Mouse (Mus musculus) right cerebral cortex, postnatal 4 days (tissue): Measurements from ENCODE around the gene Tubgcp3.
"Not testable (repeated sequence)": the region's sequence is repeated elsewhere in the genome, so short reads cannot be mapped to it uniquely, and the experiment has no call there.

Experiments
- DNase-seq: peaks from one replicate; pipeline ENCODE4 v3.0.0-alpha.2; 2022

Gene Tubgcp3

DNA sequence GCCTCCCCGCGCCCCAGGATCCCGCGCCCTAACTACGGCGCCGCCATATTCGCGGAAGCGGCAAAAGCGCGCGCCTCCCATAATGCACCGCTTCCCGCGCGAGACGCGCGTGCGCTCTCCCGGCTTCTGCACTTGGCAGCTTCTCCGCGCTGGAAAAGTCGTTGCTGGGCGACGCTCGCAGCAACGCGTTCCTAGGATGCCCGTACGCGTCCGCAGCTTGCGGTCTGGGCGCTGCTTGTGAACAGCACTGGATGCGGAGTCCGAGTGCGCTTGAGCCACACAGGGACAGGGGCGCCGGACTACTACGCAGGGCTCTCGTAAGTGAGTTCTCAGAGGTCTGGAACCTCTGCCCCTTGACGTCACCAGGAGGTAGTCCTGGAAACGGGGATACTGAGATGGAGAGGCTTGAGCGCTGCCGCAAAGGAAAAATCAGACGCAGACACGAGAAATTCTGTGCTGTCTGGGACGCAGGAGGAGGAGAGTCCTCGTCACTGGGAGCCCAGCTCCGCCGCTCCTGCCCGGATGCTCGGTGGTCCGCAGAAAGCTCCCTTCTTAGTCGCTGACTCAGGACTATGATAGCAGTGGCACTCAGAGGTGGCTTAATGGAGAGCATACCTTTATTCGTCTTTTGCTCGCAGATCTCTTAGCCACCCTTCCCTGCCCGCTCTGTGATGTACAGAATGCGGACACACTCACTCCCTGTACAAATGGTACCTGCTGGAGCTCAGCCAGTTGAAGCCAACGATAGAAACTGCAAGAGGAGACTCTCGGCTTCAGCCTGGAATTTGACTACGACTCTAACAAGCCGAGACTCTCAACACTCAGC lies at the start of gene Tubgcp3:
Gene Tubgcp3 (minus strand): TSS at position 193 of the 826 bp plus-strand sequence.
- DNase-seq = peak; percentile 94

DNA sequence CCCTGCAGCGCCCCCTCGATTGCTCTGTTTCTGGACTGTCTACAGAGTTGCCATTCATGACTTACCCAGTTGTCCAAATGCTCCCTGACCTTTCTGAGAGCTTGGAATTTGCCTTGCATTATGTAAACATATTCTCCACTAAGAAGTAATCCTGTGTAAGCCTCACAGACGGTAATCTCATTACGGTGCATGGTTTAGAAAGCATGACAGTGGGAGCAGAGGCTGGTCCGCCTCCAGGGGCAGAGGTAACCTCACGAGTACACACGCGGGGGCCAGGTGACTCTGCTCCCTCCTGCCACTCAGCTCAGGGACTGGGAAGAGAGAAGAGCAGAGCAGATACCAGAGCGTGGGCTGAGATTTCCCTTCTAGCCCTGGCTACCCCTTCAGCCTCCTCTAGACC lies 47.0 kb upstream of the Tubgcp3 start:
- DNase-seq = no peak

DNA sequence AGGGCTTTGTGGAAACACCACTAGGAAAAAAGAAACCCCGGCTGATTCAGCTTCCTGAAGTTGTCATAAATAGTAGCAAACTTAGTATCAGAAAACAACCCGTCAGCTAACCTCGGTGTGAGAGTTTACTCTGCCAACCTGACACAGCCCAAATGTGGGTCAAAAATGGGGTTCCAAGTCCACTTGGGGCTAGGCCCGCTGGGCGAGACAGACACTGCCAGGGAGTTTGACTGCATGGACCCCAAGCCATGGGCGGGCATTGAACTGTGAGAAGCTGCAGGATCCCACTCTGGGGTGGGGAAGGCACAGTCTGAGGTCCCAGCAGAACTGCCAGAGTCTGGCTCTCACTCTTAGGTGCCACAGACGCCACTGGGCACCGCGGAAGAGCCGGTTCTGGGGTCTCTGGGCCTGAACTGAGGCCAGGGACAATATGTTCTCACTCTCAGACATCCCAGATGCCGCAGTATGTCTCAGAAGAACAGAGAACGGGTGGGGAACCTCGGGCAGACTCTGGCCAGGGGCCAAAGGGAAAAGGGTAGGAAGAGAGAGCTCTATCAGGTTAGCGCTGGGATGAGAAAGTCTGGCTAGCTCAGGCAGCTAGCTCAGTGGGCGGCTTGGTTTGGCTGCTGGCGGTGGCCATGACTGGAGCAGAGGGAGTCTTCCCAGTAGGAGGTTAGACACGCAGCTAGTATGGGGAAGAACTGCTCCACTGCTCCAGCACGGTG lies 44.0 kb upstream of the Tubgcp3 start:
- no peak for DNase-seq

DNA sequence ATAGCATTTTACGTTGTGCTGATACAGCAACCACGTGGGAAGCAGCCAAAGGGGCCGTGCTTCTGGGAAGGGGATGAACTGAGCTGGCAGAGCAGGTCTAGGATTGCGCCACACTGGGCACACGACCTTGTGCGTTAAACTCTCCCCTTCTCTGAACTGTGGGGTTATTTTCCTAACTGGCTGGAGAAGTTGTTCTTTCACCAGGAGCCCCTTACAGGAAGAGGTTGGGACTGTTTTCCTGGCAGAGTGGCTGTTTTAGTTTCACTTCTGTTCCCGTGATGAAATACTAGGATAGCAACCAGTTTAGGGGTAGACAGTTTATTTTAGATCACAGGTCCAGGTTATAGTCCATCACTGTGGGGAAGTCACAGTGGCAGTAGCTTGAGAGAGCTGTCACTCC lies 39.6 kb upstream of the Tubgcp3 start:
- no peak for DNase-seq

DNA sequence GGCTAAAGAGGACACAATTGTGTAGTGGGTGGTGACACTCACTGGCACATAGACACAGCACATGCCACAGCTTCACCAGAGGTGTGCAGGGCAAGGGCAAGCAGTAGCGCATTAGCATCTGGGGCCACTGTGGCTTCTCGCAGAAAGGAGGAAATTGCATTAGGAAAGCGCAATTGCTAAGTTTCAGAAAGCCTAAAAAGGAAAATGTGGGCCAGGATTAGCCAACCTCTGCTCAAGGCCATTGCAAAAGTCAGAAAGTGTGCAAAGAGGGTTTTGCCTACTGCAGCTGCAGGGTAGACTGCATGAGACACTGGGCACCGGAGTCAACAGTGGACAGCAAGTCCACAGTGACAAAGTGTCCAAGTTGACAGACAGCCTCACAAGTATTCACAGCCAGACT lies 31.5 kb upstream of the Tubgcp3 start:
- no peak for DNase-seq

DNA sequence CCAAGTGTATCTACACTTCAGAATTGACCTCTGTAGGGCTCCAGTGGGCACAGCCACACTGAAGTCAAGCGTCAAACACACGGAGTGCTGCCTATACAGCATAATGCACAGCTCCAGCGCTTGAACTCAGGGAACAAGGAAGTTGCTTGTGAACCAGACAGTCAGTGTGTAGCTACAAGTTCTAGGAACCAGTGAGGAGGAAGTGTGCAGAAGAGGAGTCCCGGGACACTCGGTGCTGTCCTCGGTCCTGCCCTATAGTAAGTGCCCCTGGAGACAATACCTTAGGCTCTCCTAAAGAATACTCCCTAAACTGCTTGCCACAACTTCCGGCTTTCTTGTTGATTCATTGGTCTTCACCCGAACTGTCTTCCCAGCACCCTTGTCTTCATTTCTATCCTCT lies 30.2 kb upstream of the Tubgcp3 start:
- no peak for DNase-seq

DNA sequence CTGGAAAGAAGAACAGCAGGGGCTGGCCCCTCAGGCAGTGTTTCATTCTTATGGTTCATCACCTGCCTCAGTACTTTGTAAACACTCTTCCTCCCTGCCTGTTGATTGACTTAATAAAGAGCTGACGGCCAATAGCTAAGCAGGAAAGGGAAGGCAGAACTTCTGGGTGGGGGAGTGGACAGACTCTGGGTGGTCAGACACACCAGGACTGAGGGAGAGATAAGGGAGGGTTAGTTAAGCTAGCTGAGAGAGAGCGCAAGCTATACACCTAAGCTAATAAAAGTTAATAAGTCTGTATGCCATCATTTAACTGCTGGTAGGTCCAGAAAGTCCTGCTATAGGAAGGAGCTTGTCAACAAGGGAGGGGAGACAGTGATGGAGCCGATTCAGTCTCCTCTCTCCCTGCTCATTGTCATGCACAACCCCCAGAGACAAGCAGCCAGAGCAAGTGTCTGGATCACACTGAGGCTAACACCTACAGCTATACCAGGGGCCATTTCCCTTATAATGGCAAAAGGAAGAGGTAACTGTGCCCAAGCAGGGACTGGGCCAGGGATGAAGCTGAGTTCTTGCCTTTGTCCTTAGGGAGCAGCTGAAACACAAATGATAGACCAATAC lies 26.7 kb upstream of the Tubgcp3 start:
- DNase-seq = no peak

DNA sequence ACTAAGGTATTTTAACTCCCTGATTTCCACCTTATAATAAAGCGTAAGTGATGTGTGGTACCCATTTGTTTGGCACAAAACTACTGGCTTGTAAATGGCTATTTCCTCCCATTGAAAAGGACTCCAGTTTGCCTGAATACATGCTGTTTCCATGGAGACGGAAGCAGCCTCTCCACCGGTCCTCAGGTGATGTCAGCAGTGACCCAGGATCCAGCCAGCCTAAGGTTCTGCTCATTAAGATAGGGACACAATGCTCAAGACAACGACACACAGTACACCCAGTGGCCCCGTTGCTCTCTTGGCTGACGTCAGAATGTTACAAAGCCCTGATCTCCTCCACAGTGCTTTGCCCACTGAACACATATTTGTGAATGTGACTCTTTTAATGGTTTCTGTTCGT lies 16.8 kb upstream of the Tubgcp3 start:
- DNase-seq = no peak

DNA sequence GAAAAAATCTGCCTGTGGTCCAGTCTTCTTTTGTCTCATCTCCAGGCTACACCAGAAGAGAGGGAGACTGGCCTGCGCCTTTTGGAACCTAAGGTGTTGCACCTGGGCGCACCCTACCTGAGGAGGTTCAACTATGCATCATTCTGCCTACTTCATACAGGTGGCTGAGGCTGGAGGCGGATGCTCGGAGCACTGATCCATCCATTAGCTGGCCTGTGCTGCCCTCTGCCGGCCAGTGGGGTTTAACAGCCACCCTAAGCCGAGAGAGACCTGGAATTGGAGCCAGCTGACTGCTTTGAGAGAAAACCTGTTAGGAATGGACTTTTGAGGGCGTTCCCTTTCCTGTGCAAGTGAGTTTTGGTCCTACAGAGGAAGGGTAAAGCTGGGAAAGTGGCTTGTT lies 5.5 kb upstream of the Tubgcp3 start:
- DNase-seq = peak; percentile 93

DNA sequence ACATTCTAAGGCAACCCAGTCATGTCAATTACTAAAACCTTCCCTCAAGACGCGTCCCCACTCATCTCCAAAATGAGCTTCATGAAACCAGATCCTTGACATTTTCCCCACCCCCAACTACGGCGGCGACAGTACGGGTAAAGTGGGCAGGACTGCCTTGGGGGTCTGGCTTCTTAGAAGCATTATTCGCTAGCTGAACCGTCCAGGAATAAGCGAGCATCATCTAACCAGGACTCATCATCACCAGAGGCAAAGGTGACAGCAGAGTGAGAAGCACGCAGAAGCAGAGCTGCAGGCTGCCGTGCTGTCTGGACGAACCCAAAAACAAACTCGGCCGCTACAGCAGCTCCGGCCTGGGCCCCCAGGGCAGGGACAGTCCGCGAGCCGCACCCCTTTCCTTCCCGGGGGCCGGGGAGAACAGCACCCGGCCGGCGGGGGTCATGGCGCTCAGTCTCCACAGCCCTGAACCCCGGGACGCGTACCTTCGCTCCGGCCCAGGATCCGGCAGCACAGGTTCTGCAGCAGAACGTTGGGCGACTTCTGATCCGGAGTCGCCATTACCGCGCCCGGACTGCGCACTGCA lies 484 bp downstream of the Tubgcp3 start:
- DNase-seq = no peak

DNA sequence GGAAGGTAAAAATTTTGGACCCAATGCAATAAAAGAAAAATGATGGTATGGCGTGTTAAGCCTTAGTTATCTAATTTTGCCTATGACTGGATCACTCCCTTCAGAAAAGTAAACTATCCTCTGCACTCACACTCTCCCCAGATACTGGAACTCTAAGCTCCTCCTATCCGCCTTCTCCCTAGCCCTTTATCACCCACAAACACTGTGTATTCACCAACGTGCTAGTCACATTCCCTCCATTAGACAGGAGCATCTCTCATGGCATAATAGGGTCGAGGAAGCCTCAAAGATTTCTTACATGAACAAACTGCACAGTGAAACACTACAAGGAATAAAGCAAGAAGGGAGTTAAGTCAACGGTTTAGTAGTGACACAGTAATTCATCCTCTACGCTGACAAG lies 1.1 kb downstream of the Tubgcp3 start:
- no peak for DNase-seq

DNA sequence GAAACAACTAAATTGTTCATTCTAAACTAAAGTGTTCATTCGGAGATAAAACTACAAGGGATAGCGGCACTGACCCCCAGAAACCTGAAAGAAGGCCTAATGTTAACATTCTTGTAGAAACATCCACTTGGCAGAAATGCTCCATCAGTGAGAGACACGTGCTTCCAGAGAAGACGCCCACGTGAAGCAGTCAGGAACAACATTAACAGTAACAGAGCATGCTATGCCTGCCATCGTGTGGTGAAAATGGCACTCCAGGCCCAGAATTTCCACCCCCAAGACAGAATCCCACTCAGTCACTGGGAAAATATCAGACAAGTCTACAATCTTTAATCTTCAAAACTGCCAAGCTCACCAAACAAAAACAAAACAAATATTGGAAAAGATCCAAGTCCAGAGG lies 3.2 kb downstream of the Tubgcp3 start:
- peak; percentile 30 for DNase-seq

DNA sequence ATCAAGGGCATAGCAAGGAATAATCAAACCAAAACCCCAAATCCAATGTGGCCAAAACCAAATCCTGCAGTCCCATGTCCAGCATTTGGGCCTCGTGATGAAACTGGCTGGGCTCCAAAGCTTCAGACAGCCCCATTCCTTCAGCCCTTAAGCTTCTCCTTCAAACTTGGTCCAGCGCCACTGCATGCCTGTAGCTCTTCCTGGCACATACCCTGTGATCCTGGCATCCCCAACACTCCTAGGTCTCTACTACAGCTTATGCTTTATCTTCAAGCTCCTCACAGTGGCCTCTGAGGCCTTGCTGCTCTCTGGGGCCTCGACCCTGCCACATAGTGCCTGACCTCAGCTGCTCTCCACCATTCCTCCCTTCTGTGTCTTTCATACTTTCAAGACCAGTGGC lies 5.5 kb downstream of the Tubgcp3 start:
- not testable (repeated sequence) for DNase-seq

DNA sequence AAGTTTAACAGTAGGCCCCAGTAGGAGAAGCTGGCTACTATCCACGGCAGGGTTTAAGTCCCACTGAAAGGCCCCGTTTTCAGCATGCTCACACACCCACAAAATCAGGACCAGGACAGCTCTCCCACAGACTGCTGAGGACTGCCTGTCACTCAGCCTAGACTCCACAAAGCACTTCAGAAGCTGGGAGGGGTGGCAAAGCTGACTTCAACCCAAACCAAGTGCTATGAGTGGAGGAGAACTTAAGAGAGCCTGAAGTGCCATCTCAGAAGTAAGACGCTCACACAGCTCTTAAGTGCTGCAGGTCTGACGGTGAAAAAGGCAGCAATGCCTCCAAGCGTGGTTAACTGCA lies 9.0 kb downstream of the Tubgcp3 start:
- no peak for DNase-seq

DNA sequence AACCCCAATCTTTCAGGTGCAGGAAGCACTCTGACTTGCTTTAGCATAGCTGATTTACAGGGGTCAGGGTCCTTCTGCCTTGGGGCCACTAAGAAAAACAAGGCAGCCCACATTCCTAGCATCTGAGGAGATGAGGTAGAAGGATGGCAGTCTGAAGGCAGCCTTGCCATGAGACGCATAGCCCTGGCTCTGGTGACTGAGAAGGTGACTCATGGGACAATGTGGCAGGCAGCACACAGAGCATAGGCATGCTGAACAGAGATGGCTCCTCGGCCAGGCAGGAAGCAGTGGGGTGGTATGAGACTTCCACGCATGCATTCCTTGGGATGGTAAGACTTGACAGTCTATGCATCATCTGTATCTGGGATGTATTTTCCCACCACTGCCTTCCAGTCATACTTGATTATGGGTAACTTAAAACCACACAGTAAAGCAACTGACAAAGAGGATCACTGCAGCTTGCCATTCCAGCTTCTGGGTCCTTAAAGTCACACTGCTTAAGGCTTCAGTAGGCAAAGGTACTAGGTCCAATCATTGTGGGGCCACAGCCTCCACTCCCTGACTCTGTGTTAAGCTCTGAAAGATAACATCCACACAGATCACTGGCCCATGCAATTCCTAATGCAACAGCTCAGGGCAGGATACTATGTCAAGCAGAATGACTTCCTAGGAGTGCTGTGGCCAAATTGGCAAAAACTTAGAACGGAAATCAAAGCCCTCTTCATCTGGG lies 9.5 kb downstream of the Tubgcp3 start:
- no peak for DNase-seq

DNA sequence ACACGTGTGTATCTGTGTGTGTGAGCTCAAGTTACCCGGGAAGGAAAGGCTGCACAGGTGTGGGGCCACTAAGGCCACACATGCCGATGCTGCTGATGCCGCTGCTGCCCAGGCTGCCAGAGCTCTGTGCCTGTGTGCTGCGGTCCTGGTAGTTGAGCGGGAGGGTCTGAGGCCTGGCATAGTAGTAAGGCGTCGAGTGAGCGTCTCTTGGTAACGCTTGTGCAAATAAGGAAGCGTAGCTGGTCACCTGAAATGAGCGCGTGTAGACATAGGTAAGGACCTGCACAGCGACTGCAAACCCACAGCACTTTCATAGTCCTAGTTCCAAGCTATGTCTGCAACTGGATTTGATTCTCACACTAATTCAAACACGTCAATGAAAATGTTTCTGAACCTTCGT lies 14.6 kb downstream of the Tubgcp3 start:
- DNase-seq = no peak

DNA sequence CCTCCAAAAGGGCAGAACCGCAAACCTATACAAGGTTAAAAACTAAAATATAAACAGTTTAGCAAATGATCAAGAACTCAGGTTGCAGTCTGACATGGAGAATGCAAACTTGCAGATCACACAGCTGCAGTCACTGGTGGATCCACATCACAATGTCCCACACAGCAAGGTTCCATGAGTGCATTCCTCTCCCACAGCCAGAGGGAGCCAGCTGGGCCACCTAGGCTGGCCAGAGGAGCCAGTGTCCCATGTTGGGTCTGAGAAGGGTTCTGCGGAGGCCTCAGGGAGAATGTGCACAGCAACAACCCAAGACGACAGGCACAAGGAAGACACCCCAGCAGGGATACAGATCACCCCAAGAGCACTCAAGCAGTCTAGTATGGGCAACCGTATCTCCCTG lies 20.8 kb downstream of the Tubgcp3 start:
- no peak for DNase-seq

DNA sequence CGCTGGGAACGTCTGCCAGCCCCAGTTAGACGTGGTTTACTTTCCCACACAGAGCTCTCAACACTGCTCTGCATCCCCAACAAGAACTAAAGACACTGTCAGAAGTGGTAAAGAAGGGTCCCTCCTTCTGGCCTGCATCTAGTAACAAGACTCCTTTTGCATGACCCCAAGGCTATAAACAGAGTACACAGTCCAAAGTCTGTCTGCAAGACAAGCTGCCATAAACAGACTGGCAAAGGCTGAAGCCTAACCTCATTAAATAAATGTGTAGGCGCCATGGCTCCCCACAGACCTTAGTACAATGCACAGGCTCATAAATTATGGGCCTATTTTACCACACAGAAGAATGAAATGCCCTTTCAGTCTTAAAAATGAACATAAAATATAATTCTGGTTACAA lies 21.6 kb downstream of the Tubgcp3 start:
- no peak for DNase-seq

DNA sequence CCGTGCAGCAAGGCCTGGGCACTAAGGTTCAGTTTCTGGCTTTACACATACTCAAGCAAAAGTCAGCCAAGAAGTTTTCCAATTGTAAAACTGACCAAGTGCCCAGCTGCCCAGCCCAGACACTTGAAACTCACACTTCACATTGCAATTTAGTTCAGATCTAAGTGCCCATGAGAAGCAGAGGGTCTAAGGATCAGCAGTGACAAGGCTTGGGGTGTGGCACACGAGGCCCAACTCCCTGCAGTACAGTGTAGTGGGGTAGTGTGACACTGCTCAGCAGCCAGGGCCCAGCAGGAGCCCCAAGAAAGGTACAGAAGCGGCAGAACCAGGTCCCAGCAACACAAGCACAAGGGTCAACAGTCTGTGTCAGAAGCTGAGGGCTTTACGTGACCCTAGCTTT lies 23.1 kb downstream of the Tubgcp3 start:
- no peak for DNase-seq

DNA sequence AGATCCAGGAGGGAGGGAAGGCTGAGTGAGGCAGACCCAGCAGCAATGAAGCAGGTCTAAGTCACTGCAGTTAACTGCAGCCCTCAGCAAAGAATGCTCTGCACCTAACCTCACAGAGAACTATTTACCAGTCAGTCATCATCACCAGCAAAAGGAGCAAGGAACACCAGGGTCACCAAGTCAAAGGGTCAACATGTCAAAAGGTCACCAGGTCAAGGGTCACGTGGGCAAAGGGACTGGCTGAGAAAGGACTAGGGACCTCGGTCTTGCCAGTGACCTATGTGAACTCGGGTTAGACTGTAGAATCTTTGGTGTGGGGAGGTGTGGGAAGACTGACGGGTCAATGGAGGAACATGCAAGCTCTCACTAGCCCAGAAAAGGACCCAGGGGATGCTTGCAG lies 25.5 kb downstream of the Tubgcp3 start:
- DNase-seq = no peak

DNA sequence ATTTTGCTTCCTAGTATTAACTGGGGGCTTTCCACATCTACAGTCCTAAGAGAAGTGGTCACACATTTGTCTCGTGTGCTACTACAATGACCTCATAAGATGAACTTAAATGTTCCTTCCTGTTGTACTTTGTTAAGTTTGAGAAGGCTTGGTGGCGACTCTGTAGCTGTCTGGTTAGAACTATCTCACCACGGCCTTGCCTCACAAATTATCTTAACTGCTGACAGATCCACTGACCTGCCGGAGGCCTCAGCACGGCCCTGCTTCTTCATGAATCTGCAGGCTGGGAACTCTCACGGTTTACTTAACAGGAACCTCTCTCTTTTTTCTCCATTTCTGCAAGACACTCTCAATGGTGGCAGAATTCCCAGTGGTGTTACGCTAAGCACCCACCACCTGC lies 27.2 kb downstream of the Tubgcp3 start:
- no peak for DNase-seq

DNA sequence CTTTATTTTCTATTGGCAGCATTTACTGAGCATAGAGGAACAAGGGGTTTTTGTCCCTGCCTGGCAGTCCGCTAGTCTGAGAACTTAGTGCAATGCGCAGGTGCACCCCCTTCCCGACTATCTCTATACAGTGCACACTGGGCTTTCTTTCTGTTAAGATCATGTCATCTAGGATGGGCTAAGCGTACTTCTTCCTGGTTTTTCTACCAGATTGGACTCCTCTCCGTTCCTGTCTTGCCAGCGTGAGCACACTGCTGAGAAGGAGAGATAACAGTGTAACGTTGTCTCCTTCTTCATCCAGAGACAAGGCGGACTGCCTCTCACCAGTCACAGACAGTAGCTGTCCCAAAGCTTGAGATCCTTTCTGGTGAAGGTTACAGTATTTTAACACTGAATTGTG lies 27.7 kb downstream of the Tubgcp3 start:
- DNase-seq = no peak

DNA sequence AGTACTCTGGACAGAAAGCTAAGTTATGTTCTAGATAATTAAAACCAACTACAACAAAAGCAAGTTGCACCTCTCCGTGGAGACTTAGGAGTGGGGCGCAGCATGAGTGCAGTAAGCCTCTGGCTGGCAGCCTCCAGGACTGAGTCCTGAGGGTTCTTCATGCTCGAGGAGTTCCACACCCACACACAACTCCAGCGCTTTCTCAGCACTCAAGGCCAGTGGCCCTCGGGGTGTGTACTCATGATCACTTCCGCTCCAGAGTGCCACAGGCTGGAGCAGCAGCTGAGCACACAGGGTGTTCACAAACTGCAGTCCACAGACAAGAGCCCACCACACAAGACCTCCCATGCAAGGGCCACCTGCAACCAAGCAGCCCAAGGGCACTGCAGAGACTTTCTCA lies 30.5 kb downstream of the Tubgcp3 start:
- DNase-seq = no peak
